Mouse (Mus musculus) right cerebral cortex, adult 2 months (tissue): ENCODE results near the gene Enox1.

Source experiments
- DNase-seq, 2 experiments: peaks; one replicate each; pipeline ENCODE4 v3.0.0; 2021 to 2022; ENCODE audit warnings: low spot score in 2 of 2

The Enox1 gene

DNA sequence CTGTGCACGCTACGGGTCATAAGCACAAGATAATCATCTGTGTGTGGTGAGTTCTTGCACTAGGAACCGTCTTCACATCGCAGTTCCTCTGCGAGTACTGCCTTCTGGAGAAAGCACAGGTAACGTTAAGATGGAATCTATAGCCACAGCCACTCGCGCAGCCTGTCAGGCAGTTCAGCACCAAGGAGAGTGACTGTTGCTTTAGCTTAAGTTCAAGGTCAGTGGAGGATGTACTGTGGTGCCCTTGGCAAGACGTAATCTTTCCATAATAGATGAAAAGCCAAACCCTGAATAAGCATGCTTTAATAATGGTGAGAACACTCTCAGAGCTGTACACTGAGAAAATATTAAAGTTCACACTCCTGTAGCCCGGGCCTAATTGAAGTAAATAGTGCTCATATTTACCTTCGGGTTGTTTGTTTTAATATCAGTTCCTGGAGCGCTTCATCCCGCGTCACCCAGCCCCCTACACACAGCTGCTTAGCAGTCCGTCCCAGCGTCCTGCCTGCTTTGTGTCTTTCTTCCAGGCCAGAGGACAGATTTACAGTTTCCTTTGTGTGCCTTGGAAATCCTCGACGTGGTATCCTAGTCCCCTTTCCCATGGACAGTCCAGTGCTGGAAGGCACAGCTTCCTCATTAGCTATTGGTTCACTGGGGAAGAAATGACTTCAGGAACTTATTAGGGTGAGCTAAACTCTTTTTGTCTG is 38.9 kb downstream of the Enox1 start:
- DNase-seq = no peak

- no peak for DNase-seq
These were observed 39.7 kb downstream of the Enox1 start for GRCm38 (mm10) chr14:77196246-77196645.

GRCm38 (mm10) chr14:77197414-77197915 is 40.9 kb downstream of the Enox1 start:
- DNase-seq = no peak

DNA sequence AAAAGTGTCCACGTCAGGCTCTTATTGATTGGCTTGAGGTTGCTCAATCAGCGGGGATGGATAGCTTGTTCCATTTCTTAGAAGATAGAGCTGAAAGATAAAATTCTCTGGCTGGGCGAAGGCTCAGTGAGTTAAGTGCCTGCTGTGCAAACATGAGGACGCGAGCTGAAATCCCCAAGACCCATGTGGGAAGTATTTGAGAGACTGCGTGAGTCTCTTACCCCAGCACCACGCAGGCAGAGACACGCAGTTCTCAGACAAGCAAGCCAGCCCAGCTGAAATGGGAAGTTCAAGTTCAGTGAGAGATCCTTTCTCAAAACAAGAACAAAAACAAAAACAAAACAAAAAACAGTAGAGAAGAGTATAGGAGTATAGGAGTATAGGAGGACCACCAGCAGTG is 54.3 kb downstream of the Enox1 start:
- no peak for DNase-seq

DNA sequence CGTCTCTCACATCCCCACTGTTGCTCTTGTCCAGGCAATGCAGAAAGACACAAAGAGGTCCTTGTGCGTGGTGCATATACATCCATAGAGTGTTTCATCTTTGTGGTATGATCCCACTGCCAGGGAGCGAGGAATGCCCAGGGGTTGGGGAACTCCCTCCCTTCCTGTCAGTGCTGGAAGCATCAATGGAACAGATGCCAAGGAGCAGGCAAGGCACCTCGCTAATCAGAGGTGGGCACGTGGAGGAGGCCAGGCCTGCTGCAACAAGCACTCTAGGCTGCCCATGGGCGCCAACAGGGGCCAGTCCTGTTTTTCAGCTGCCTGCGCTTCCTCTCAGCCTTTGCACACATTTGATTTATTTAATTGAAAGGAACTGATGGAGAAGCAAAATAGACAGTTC is 56.6 kb downstream of the Enox1 start:
- DNase-seq = no peak

GRCm38 (mm10) chr14:77214848-77215247 is 58.3 kb downstream of the Enox1 start:
- peak; percentile 39 to 48 for DNase-seq

DNA sequence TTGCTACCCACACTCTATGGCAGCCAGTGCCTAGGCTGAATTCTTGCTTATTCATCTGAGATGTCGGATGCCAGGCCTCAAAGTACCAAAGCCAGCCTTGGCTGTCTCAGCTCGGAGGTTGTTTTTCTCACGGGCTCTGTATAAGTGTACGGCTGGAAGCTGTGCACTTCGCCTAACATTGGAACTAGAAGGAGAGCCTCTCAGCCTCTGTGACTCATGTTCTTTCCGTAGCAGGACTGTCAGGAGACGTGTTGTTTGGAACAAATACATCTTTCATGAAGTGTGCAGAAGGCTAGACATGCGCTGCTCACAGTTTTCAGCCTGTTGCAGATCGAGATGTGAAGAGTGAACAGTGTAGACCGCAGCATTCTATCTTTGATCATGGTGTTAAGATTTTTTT is 68.8 kb downstream of the Enox1 start:
- peak; percentile 49 to 60 for DNase-seq

- no peak for DNase-seq
These were observed 82.2 kb downstream of the Enox1 start for GRCm38 (mm10) chr14:77238811-77239210.

- DNase-seq = no peak
These were observed 82.8 kb downstream of the Enox1 start for GRCm38 (mm10) chr14:77239360-77239759.

- DNase-seq = no peak
These were observed 90.4 kb downstream of the Enox1 start for GRCm38 (mm10) chr14:77246977-77247376.

DNA sequence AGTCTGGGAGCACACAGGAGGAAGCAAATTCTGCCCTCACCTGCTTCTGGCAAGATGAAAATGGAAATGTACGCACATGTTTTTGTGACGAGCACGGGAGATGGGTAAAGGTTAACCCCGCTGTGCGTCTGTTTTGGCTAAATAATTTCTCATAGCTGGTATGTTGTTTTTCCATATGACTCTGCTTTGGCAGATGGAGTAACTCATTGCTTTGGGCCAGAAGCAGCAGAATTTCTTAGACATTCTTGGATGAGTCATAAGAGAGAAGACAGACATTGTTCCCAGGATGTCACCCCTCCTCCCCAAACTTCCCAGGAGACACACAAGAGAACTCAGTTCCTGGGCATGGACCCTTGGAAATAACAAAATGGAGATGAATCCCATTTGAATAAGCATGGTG is 91.9 kb downstream of the Enox1 start:
- peak; percentile 26 to 37 for DNase-seq

- no peak for DNase-seq
These were observed 92.4 kb downstream of the Enox1 start for GRCm38 (mm10) chr14:77248946-77249345.

DNA sequence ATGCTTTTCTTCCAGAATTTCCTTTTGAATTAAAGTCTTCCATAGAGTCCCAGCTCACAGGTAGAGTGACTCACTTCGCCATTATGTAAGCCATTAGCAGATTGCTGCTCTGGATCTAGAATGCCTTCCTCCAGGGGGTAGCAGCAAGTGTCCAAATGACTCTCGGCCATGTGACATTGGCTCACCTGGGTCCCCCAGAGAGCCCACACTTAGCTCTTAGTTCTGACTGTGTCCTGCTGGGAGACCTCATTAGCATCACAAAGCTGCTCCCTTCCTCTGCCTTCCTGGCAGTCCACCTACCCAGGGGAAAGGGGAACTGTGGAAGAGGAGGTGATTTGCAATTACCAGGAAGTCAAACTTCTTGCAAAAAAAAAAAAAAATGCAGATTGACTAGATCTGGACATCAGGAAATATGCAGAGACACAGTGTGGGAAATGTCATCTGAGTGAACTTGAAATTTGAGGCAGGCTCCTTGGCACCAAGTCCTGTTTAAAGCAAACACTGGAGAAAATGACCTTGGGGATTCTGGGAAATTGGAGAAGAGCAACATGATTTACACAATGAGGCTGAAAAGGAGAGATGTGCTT is 94.2 kb downstream of the Enox1 start:
- no peak for DNase-seq

DNA sequence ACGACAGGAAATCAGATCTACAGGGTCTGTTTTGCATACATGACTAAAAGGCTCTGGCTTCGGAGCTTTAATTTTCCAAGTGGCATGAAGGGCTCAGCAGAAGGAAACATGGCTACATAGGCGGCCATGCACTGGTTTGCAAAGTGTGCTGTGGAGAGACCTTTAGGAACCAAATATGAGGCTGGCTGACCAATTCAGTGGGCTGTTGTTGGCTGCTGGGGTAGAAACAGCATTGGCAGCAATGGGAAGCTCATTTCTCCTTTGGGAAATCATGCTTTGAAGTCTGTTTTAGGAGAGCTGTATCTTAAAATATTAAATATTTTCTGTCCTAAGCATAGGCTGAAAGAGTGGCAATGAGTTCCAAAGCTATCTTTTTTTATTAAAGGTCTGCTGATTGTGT is 98.6 kb downstream of the Enox1 start:
- DNase-seq = no peak

DNA sequence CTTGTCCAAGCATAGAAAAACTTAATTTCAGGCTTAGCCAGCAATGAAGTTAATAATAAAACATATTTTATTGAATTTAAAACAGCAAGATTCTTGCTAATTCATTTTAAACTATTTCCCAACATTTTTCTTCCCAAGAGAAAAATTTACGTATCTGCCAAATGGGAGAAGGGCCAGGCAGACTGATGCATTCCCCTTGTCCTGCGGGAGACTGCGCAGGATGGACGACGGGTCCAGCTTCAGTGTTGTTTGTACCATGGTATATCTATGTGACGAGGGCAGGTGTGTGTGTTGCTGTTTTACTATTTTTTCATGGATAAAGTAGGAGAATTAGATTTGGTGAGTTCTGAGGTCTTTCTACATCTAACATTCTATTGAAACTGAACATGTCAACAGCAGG is 99.1 kb downstream of the Enox1 start:
- no peak for DNase-seq

DNA sequence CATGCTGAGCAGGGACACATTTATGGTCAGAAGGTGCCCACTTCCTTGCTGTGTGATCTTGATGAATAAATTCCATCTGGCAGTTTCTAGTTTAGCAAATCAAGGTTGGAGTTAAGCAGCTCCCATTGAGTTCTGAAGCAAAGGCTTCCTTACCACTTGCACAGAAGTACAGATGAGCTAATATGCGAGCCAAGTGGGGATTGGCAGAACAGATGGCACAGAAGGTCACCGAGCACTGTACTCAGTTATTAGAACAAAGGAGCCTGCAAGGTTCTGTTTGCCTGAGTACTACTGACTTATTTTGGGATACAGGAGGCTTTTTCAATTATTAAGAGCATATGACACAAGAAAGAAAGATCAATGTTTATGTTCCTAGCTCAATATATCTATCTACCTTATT is 100.4 kb downstream of the Enox1 start:
- DNase-seq = no peak

GRCm38 (mm10) chr14:77257461-77257860 is 100.9 kb downstream of the Enox1 start:
- no peak for DNase-seq

- DNase-seq = no peak
These were observed 101.6 kb downstream of the Enox1 start for GRCm38 (mm10) chr14:77258186-77258585.

DNA sequence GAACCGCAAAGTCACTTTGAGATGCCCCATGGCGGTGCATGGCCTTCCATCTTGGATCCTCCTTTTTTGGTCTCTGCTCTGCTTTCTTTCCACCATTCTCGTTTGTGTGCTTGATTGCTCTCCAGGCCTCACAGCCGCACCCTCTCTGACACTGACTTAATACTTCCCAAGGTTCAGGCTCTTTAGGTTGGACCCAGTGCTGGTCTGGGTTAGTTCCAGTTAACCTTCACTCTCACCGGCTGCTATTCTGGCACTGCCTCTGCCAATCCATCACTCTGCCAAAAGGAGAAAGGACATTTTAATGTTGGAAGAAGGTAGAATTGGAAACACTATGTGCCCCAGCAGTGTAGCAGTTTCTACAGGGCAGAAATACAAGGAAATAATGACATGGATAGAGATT is 103.1 kb downstream of the Enox1 start:
- no peak for DNase-seq

GRCm38 (mm10) chr14:77260107-77260506 is 103.5 kb downstream of the Enox1 start:
- no peak for DNase-seq

DNA sequence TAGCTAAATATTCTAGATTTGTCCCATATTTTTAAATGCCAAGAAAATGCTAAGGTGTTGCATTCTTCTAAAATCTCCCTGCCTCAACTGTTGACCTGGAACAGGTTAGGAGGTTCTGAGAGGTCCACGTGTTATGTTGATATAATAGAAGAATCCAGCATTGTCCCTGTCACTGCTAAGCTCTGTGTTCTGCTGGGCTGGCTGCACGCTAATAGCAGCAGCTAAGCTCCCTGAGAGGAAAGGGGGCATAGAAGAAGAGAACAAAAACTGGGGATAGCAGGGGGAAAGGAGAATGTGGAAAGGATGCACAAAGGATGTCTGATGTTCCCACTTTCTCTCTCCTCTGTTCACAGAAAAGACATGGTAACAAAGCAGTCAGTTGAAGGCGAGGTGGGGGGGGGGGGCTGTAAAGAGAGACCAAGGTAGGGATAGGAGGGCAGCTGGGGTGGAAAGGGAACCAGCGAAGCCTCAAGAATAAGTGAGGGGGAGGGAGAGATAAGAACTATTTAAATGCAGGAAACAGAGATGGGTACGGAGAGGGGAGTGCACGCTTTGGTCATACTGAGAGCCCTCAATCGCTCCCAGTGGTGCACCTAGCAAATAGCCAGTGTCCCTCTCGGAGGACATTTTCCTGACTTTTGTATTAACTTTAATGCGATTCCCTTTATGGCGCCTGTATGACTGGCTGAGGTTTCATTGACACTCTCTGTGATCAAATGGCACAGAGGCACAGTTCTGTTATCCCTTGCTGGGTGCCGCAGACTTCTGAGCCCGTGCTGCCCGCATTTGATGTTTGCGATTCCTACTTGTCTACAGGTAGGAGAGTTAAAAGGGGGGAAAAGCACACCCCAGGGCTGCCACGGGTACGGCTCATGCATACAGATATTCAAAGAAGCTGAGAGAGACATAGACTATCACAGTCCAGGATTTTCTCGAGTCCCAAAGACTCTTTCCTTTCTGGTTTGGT is 110.5 kb downstream of the Enox1 start:
- DNase-seq = no peak

- DNase-seq = peak in 1 of 2 experiments; percentile 23
These were observed 115.8 kb downstream of the Enox1 start for GRCm38 (mm10) chr14:77272248-77272930.
